Mouse (Mus musculus) spleen, adult 2 months (tissue): ENCODE measurements around the gene Wdfy1.

ENCODE experiments used
- CTCF ChIP-seq: fragments of 200-500 bp; IDR thresholded peaks from 2 replicates; pipeline ENCODE4 v1.5.1; 2011; ENCODE audit warnings: mild to moderate bottlenecking, inconsistent platforms; ENCODE audit not compliant: insufficient read depth, insufficient read length, insufficient replicate concordance; ENCODE audit errors: extremely low read depth
- POLR2A ChIP-seq: fragments of 200-500 bp; IDR thresholded peaks from 2 replicates; pipeline ENCODE4 v1.6.1; 2011; ENCODE audit warnings: low read depth, low read length, inconsistent platforms

- no peak for TF ChIP-seq CTCF
- TF ChIP-seq POLR2A, result no peak
Observed at GRCm38 (mm10) chr1:79655819-79656555, 120.0 kb downstream of the Wdfy1 start.
